Mouse (Mus musculus) ES-Bruce4 (cell line): ENCODE results near the gene Olfr594.
"Not testable (repeated sequence)": the region's sequence is repeated elsewhere in the genome, so short reads cannot be mapped to it uniquely, and the experiment has no call there.

Source experiments
- CTCF ChIP-seq: IDR thresholded peaks from one replicate; pipeline ENCODE4 v1.8.1; 2011; ENCODE audit warnings: low read depth, low read length
- EP300 ChIP-seq: IDR thresholded peaks from 2 replicates; pipeline ENCODE4 v1.6.1; 2011; ENCODE audit warnings: low read depth, low read length; ENCODE audit not compliant: insufficient read depth
- POLR2A ChIP-seq: IDR thresholded peaks from one replicate; pipeline ENCODE4 v1.8.1; 2011; ENCODE audit warnings: low read length; ENCODE audit not compliant: insufficient read depth

GRCm38 (mm10) chr7:103252405-103252804 lies 35.6 kb downstream of the Olfr594 start, which contains the start of gene Usp17ld:
- TF ChIP-seq POLR2A, EP300, CTCF: not testable (repeated sequence)
